Mouse (Mus musculus) stomach, embryonic 14.5 days (tissue): ENCODE data around the gene Atg14. TPM values are rescaled to one million over a fixed set of nuclear protein-coding genes. Genes with fewer than 3 reads are reported as not detected.

Source experiments
- ATAC-seq: fragments of 200-750 bp; cut with Nextera tagmentation; 2 replicates; pipeline ENCODE4 v1.8.0; 2017; ENCODE audit warnings: low read depth, moderate TSS enrichment; ENCODE audit not compliant: insufficient number of reproducible peaks, insufficient read depth, low FRiP score
- H3K27ac ChIP-seq: fragments of 300-500 bp; sonication (generic); 2 replicates; pipeline ENCODE4 v1.5.1; 2014; ENCODE audit warnings: mild to moderate bottlenecking, low read length, moderate library complexity, mixed read lengths
- H3K27me3 ChIP-seq: fragments of 300-500 bp; sonication (generic); 2 replicates; pipeline ENCODE4 v1.6.1; 2014; ENCODE audit warnings: low read length, control low read depth, mixed read lengths; ENCODE audit not compliant: control insufficient read depth, insufficient read depth
- H3K36me3 ChIP-seq: fragments of 300-500 bp; sonication (generic); 2 replicates; pipeline ENCODE4 v1.6.1; 2014; ENCODE audit warnings: mild to moderate bottlenecking, control low read depth, low read length, moderate library complexity, mixed read lengths; ENCODE audit not compliant: control insufficient read depth, insufficient read depth
- H3K4me1 ChIP-seq: fragments of 300-500 bp; sonication (generic); 2 replicates; pipeline ENCODE4 v1.6.1; 2014; ENCODE audit warnings: low read length, control low read depth, mixed read lengths; ENCODE audit not compliant: control insufficient read depth, insufficient read depth
- H3K4me2 ChIP-seq: fragments of 300-500 bp; sonication (generic); replicated peaks from 2 replicates; pipeline ENCODE4 v1.6.1; 2014; ENCODE audit warnings: low read depth, low read length, control low read depth
- H3K4me3 ChIP-seq: fragments of 300-500 bp; sonication (generic); 2 replicates; pipeline ENCODE4 v1.5.1; 2014; ENCODE audit warnings: low read depth, low read length, control low read depth
- H3K9ac ChIP-seq: fragments of 300-500 bp; sonication (generic); replicated peaks from 2 replicates; pipeline ENCODE4 v1.6.1; 2014; ENCODE audit warnings: low read depth, mild to moderate bottlenecking, control low read depth, low read length, moderate library complexity, mixed read lengths
- H3K9me3 ChIP-seq: fragments of 300-500 bp; sonication (generic); 2 replicates; pipeline ENCODE4 v1.6.1; 2016; ENCODE audit warnings: low read depth, low read length, control low read depth; ENCODE audit not compliant: control insufficient read depth
- WGBS: fragments of 180-500 bp; shearing (Covaris S2); extraction: QIAGEN DNeasy Blood & Tissue Kit; methylation state at CpG from one replicate; pipeline ENCODE4 v1.1.7; 2014; 5-methylcytosine and 5-hydroxymethylcytosine counted together
- polyA plus RNA-seq: library from polyadenylated mRNA; unstranded; fragments of >200 nt; fragmentation: Nextera tagmentation; extraction: Ambion mirVana; gene quantifications from 2 replicates; pipeline ENCODE4 v1.2.1, GENCODE M21; 2014

The Atg14 gene
- polyA plus RNA-seq, 1 experiment from 2014 or later = 14.3 TPM

GRCm38 (mm10) chr14:47522301-47522700 lies 48.1 kb downstream of the Atg14 start:
- H3K4me3 ChIP-seq = no peak overlapping the region
- H3K27me3 ChIP-seq = no peaks in the 10 kb centered on the region
- no peaks in the 10 kb centered on the region for H3K36me3 ChIP-seq
- no peaks in the 10 kb centered on the region for H3K4me1 ChIP-seq
- ATAC-seq = peak; percentile 67; the same call in 1 of the 2 replicates
- H3K9ac ChIP-seq = no peak overlapping the region
- no peak overlapping the region for H3K27ac ChIP-seq
- 41% methylated on average over 7 of the region's 7 CpGs for WGBS
- no peak overlapping the region for H3K4me2 ChIP-seq
- H3K9me3 ChIP-seq = no peaks in the 10 kb centered on the region

GRCm38 (mm10) chr14:47521609-47522008 lies 48.8 kb downstream of the Atg14 start:
- Histone ChIP-seq H3K9ac (no peak overlapping the region), H3K4me3 (no peak overlapping the region), H3K4me1 (0 out of 2 replicates have a peak, but pooled peaks cover 2% of the 10 kb centered on the region), H3K4me2 (no peak overlapping the region), H3K9me3 (no peaks in the 10 kb centered on the region), H3K27ac (no peak overlapping the region), H3K27me3 (no peaks in the 10 kb centered on the region), H3K36me3 (no peaks in the 10 kb centered on the region)
- 79% methylated on average over 1 of the region's 1 CpGs for WGBS
- ATAC-seq = no peak

GRCm38 (mm10) chr14:47520751-47521449 lies 49.5 kb downstream of the Atg14 start:
- Histone ChIP-seq H3K4me1 (0 out of 2 replicates have a peak, but pooled peaks cover 4% of the 10 kb centered on the region), H3K9ac (no peak overlapping the region), H3K4me3 (no peak overlapping the region), H3K27ac (no peak overlapping the region), H3K27me3 (no peaks in the 10 kb centered on the region), H3K4me2 (no peak overlapping the region), H3K36me3 (no peaks in the 10 kb centered on the region), H3K9me3 (no peaks in the 10 kb centered on the region)
- 80% methylated on average over 13 of the region's 13 CpGs for WGBS
- ATAC-seq = no peak

- Histone ChIP-seq H3K4me1 (0 out of 2 replicates have a peak, but pooled peaks cover 7% of the 10 kb centered on the region), H3K4me2 (no peak overlapping the region), H3K27me3 (no peaks in the 10 kb centered on the region), H3K9ac (no peak overlapping the region), H3K4me3 (no peak overlapping the region), H3K27ac (no peak overlapping the region), H3K36me3 (no peaks in the 10 kb centered on the region), H3K9me3 (no peaks in the 10 kb centered on the region)
- WGBS = 93% methylated on average over 6 of the region's 6 CpGs
- ATAC-seq = no peak
These were observed 51.8 kb downstream of the Atg14 start for GRCm38 (mm10) chr14:47518619-47519018.

- Histone ChIP-seq H3K36me3 (no peaks in the 10 kb centered on the region), H3K9me3 (no peaks in the 10 kb centered on the region), H3K27ac (no peak overlapping the region), H3K4me2 (no peak overlapping the region), H3K9ac (no peak overlapping the region), H3K4me1 (0 out of 2 replicates have a peak, but pooled peaks cover 7% of the 10 kb centered on the region), H3K4me3 (no peak overlapping the region), H3K27me3 (no peaks in the 10 kb centered on the region)
- 64% methylated on average over 6 of the region's 6 CpGs for WGBS
- no peak for ATAC-seq
These were observed 53.7 kb downstream of the Atg14 start for GRCm38 (mm10) chr14:47516755-47517154.

- Histone ChIP-seq H3K4me3 (no peak overlapping the region), H3K9ac (no peak overlapping the region), H3K4me1 (0 out of 2 replicates have a peak, but pooled peaks cover 7% of the 10 kb centered on the region), H3K9me3 (no peaks in the 10 kb centered on the region), H3K27me3 (no peaks in the 10 kb centered on the region), H3K27ac (peak overlapping the region; percentile 68; the same call in 1 of the 2 replicates), H3K4me2 (no peak overlapping the region), H3K36me3 (no peaks in the 10 kb centered on the region)
- no peak; the same call in 1 of the 2 replicates for ATAC-seq
- 89% methylated on average over 8 of the region's 8 CpGs for WGBS
These were observed 54.8 kb downstream of the Atg14 start for GRCm38 (mm10) chr14:47515636-47516035.

GRCm38 (mm10) chr14:47514816-47515453 lies 55.5 kb downstream of the Atg14 start:
- Histone ChIP-seq H3K4me2 (no peak overlapping the region), H3K4me3 (no peak overlapping the region), H3K4me1 (0 out of 2 replicates have a peak, but pooled peaks cover 7% of the 10 kb centered on the region), H3K9ac (no peak overlapping the region), H3K27me3 (no peaks in the 10 kb centered on the region), H3K27ac (peak overlapping the region; percentile 68; the same call in 1 of the 2 replicates), H3K36me3 (no peaks in the 10 kb centered on the region), H3K9me3 (no peaks in the 10 kb centered on the region)
- peak; percentile 90 for ATAC-seq
- WGBS = 37% methylated on average over 7 of the region's 7 CpGs

GRCm38 (mm10) chr14:47513606-47514005 lies 56.8 kb downstream of the Atg14 start:
- no peaks in the 10 kb centered on the region for H3K27me3 ChIP-seq
- H3K4me3 ChIP-seq = no peak overlapping the region
- H3K9ac ChIP-seq = no peak overlapping the region
- H3K4me1 ChIP-seq = 0 out of 2 replicates have a peak, but pooled peaks cover 7% of the 10 kb centered on the region
- no peaks in the 10 kb centered on the region for H3K9me3 ChIP-seq
- WGBS = 93% methylated on average over 3 of the region's 3 CpGs
- no peak for ATAC-seq
- H3K27ac ChIP-seq = no peak overlapping the region
- no peak overlapping the region for H3K4me2 ChIP-seq
- H3K36me3 ChIP-seq = no peaks in the 10 kb centered on the region
